Mouse (Mus musculus) left cerebral cortex, postnatal 25 days (tissue): Measurements from ENCODE around the gene Cemip2. TPM values are rescaled to one million over a fixed set of nuclear protein-coding genes. Genes with fewer than 3 reads are reported as not detected.

ENCODE experiments used
- DNase-seq, 2 experiments: peaks; one replicate each; pipeline ENCODE4 v3.0.0; 2022; ENCODE audit warnings: low spot score in 2 of 2, mixed read lengths in 1 of 2
- intact Hi-C: fragments of 180-260 bp; cut with DNase I; formaldehyde crosslinking; loops from one replicate; pipeline ENCODE4 v1.15.1; 2025
- total RNA-seq, 2 experiments: library from RNA; stranded (reverse); gene quantifications; 2 replicates each; pipeline ENCODE4 v1.2.3; 2021

Gene Cemip2
- total RNA-seq, 2 experiments from 2014 or later = 12.9 to 13.8 TPM

- no peak for DNase-seq
- intact Hi-C loops = no loop called here
Observed at GRCm38 (mm10) chr19:21799410-21800373, 21.6 kb downstream of the Cemip2 start.

GRCm38 (mm10) chr19:21804488-21804887 is 26.3 kb downstream of the Cemip2 start:
- intact Hi-C loops = no loop called here
- no peak for DNase-seq

GRCm38 (mm10) chr19:21805305-21805704 is 27.2 kb downstream of the Cemip2 start:
- intact Hi-C loops = no loop called here
- peak; percentile 46 to 85 for DNase-seq

- no peak for DNase-seq
- intact Hi-C loops = no loop called here
Observed at GRCm38 (mm10) chr19:21810135-21810534, 32.0 kb downstream of the Cemip2 start.

GRCm38 (mm10) chr19:21813560-21813959 is 35.4 kb downstream of the Cemip2 start:
- intact Hi-C loops = no loop called here
- no peak for DNase-seq

- DNase-seq = peak in 1 of 2 experiments; percentile 14
- intact Hi-C loops = no loop called here
Observed at GRCm38 (mm10) chr19:21814433-21815020, 36.4 kb downstream of the Cemip2 start.

GRCm38 (mm10) chr19:21816260-21816659 is 38.1 kb downstream of the Cemip2 start:
- no peak for DNase-seq
- intact Hi-C loops = no loop called here

GRCm38 (mm10) chr19:21818021-21818725 is 40.0 kb downstream of the Cemip2 start:
- intact Hi-C loops = no loop called here
- DNase-seq = no peak

- peak in 1 of 2 experiments; percentile 34 for DNase-seq
- intact Hi-C loops = no loop called here
Observed at GRCm38 (mm10) chr19:21819585-21819984, 41.4 kb downstream of the Cemip2 start.

GRCm38 (mm10) chr19:21820126-21820525 is 42.0 kb downstream of the Cemip2 start:
- intact Hi-C loops = no loop called here
- no peak for DNase-seq

GRCm38 (mm10) chr19:21821877-21822276 is 43.7 kb downstream of the Cemip2 start:
- intact Hi-C loops = no loop called here
- DNase-seq = no peak

GRCm38 (mm10) chr19:21824146-21824545 is 46.0 kb downstream of the Cemip2 start:
- intact Hi-C loops = loop anchor here (2.0 kb wide), 1 partner anchor 481 kb away; no protein-coding TSS in a partner anchor
- no peak for DNase-seq

GRCm38 (mm10) chr19:21825128-21825885 is 47.2 kb downstream of the Cemip2 start:
- intact Hi-C loops = loop anchor here (2.0 kb wide), 1 partner anchor 479 kb away; no protein-coding TSS in a partner anchor
- DNase-seq = no peak

- intact Hi-C loops = no loop called here
Observed at GRCm38 (mm10) chr19:21833416-21833992, 55.4 kb downstream of the Cemip2 start.

GRCm38 (mm10) chr19:21834952-21835351 is 56.8 kb downstream of the Cemip2 start:
- intact Hi-C loops = no loop called here
- no peak for DNase-seq

More at GRCm38 (mm10) chr19:21833416-21833992, 55.4 kb downstream of the Cemip2 start:
- no peak for DNase-seq

GRCm38 (mm10) chr19:21850721-21851120 is 72.6 kb downstream of the Cemip2 start:
- intact Hi-C loops = no loop called here
- DNase-seq = no peak

GRCm38 (mm10) chr19:21854526-21855228 is 76.5 kb downstream of the Cemip2 start:
- no peak for DNase-seq
- intact Hi-C loops = no loop called here

GRCm38 (mm10) chr19:21855421-21856128 is 77.4 kb downstream of the Cemip2 start:
- DNase-seq = no peak
- intact Hi-C loops = no loop called here
